Mouse (Mus musculus): Measurements from ENCODE around the gene Dennd1a. TPM values are rescaled to one million over a fixed set of nuclear protein-coding genes. Genes with fewer than 3 reads are reported as not detected.

Gene Dennd1a
- total RNA-seq, 2 experiments from 2014 or later: 75.0 to 78.2 TPM

- DNase-seq (ENCODE audit: low spot score in 2 of 2): no peak
These were observed 51.6 kb downstream of the Dennd1a start for GRCm38 (mm10) chr2:38235593-38235992.

GRCm38 (mm10) chr2:38229882-38230281, 57.3 kb downstream of the Dennd1a start:
- DNase-seq (ENCODE audit: low spot score in 2 of 2): no peak

- DNase-seq (ENCODE audit: low spot score in 2 of 2): no peak
These were observed 63.4 kb downstream of the Dennd1a start for GRCm38 (mm10) chr2:38223759-38224158.

- DNase-seq (ENCODE audit: low spot score in 2 of 2): no peak
These were observed 65.7 kb downstream of the Dennd1a start for GRCm38 (mm10) chr2:38221461-38221860.

GRCm38 (mm10) chr2:38220687-38221435, 66.3 kb downstream of the Dennd1a start:
- no peak for DNase-seq (ENCODE audit: low spot score in 2 of 2)

GRCm38 (mm10) chr2:38219666-38220065, 67.5 kb downstream of the Dennd1a start:
- DNase-seq (ENCODE audit: low spot score in 2 of 2): no peak

- no peak for DNase-seq (ENCODE audit: low spot score in 2 of 2)
These were observed 74.1 kb downstream of the Dennd1a start for GRCm38 (mm10) chr2:38213041-38213440.

- no peak for DNase-seq (ENCODE audit: low spot score in 2 of 2)
These were observed 75.8 kb downstream of the Dennd1a start for GRCm38 (mm10) chr2:38211426-38211825.

GRCm38 (mm10) chr2:38207752-38208151, 79.4 kb downstream of the Dennd1a start:
- no peak for DNase-seq (ENCODE audit: low spot score in 2 of 2)

GRCm38 (mm10) chr2:38205281-38205680, 81.9 kb downstream of the Dennd1a start:
- no peak for DNase-seq (ENCODE audit: low spot score in 2 of 2)

- DNase-seq (ENCODE audit: low spot score in 2 of 2): no peak
These were observed 82.5 kb downstream of the Dennd1a start for GRCm38 (mm10) chr2:38204696-38205095.

GRCm38 (mm10) chr2:38198072-38198471, 89.1 kb downstream of the Dennd1a start:
- DNase-seq (ENCODE audit: low spot score in 2 of 2): no peak

GRCm38 (mm10) chr2:38196199-38197060, 90.8 kb downstream of the Dennd1a start:
- DNase-seq (ENCODE audit: low spot score in 2 of 2): no peak

GRCm38 (mm10) chr2:38192007-38192406, 95.2 kb downstream of the Dennd1a start:
- DNase-seq (ENCODE audit: low spot score in 2 of 2): no peak

- no peak for DNase-seq (ENCODE audit: low spot score in 2 of 2)
These were observed 95.6 kb downstream of the Dennd1a start for GRCm38 (mm10) chr2:38191601-38192000.

- DNase-seq (ENCODE audit: low spot score in 2 of 2): no peak
These were observed 100.8 kb downstream of the Dennd1a start for GRCm38 (mm10) chr2:38186438-38186837.

- no peak for DNase-seq (ENCODE audit: low spot score in 2 of 2)
These were observed 102.2 kb downstream of the Dennd1a start for GRCm38 (mm10) chr2:38184977-38185376.

GRCm38 (mm10) chr2:38183881-38184280, 103.3 kb downstream of the Dennd1a start:
- DNase-seq (ENCODE audit: low spot score in 2 of 2): no peak

GRCm38 (mm10) chr2:38182283-38182682, 104.9 kb downstream of the Dennd1a start:
- no peak for DNase-seq (ENCODE audit: low spot score in 2 of 2)

GRCm38 (mm10) chr2:38177583-38177978, 109.6 kb downstream of the Dennd1a start:
- DNase-seq (ENCODE audit: low spot score in 2 of 2): no peak

GRCm38 (mm10) chr2:38176870-38177582, 110.2 kb downstream of the Dennd1a start:
- DNase-seq (ENCODE audit: low spot score in 2 of 2): no peak

GRCm38 (mm10) chr2:38175276-38175675, 111.9 kb downstream of the Dennd1a start:
- DNase-seq (ENCODE audit: low spot score in 2 of 2): no peak
